Mouse (Mus musculus): ENCODE results near the gene Tjp1.

Tjp1 gene

GRCm38 (mm10) chr7:65348540-65348939, 179.0 kb downstream of the Tjp1 start:
- DNase-seq, result no peak

DNA sequence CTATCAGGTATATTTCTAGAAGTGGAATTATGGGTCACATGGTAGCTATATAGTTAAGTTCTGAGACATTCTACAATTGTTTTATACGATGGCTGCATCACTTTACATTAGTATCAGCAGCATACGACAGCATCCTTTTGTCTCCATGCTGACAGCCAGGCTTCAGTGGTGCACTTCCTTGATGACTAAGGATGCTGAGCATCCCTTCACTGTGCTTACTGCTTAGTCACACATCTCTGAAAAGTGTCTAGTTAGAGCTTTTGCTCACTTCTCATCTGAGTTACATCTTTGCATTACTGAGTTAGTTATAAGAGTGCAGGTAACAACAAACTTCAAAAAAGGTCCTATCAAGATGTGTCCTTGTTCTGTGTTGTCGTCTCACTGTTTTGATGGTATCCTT, 182.3 kb downstream of the Tjp1 start:
- DNase-seq, result no peak

DNA sequence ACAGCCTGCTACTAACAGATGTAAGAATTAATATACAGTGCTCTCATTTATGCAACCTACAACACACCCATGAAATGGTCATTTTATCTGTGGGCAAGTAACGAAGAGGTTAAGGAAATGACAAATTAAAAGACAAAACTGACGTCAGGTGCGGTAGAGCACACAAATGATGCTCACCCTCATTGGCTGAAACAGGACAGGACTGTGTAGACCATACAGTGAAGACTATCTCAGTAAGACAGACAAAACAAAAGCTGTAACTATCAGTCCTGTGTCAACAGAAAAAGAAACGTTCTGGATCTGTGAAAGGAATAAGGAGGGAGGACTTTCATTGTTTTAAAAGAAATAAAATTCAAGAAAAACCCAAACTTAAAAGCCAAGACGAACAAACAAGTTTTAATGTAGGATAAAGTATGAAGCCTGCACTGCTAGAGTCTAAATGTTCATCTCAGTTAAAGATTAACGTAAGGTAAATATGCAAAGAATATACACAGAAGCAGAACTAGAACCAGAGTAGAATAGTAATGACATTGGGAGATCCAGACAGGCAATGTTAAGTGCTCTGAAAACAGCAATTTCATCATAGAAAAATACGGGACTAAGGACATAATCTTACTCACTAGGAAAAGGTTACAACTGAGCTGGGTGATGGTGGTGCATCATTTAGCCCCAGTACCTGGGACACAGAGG, 189.9 kb downstream of the Tjp1 start:
- DNase-seq, result no peak

DNA sequence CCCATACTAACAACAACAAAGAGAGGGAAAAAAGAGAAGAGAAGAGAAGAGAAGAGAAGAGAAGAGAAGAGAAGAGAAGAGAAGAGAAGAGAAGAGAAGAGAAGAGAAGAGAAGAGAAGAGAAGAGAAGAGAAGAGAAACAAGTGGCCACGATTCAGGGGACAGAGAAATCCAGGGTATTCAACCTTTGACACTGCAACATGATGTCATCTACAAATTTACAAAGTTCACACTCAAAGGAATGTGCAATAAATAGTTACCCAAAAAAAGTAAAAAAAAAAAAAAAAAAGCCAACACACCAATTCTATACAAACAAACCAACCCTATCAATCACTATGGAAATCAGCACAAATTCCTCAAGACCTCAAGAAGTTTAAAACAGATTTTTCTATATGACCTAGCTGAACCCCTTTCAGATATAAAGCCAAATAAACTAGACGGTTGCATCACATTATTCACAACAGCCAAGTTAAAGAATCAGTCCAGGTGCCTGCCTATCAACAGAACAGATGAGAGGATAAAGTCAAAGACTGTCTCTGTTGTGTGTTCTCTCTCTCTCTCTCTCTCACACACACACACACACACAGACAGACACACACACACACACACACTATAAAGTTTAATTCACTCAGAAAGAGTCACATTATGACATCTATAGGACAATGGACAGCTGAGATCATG, 194.4 kb downstream of the Tjp1 start:
- no peak for DNase-seq

DNA sequence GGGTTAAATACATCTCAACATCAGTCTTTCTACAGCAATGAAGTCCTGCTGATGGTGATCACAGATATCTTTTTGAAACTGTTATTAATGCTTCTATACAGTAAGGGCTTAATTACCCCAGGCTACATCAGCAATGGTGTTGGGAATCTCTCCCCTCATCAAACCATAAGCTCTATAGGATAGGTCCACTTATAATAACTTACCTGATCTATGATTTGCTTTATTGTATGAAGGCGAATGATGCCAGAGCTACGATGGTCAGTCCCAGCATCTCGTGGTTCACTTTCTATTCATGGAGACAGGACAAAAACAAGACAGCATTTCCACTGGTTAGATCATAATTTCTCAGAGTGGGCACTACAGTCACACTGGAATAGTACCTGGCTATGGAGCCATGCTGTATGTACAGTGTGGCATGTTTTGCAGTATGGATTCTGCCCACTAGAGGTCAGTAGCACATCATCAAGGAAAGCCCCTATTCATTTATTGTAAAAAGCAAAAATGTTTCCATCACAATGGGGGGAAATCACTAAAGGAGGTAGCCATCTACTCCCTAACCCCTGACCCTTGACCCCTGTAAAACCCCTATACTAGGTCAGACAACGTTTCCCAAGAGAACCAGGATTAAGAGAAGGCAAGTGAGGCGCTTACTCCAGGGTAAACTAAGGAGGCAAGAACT, 208.4 kb downstream of the Tjp1 start:
- peak; percentile 76 for DNase-seq

GRCm38 (mm10) chr7:65317418-65317817, 210.2 kb downstream of the Tjp1 start:
- peak; percentile 63 for DNase-seq

DNA sequence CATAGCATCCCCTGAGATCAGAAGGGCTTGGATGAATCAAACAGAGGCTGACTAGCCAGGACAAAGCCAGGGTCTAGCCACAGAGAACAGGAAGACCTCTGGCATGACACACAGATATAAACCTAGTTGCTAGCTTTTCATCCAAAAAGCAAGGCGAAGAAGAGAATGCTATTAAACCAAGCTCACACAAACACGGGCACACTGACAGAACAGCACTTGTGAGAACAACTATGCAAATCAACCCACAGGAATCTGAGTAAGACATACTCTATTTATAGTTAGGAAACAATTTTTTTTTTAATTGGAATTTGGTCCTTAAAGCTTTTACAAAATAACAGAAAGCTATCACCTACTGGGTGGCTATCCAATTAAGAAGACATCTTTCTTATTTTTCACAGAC, 212.4 kb downstream of the Tjp1 start:
- no peak for DNase-seq

DNA sequence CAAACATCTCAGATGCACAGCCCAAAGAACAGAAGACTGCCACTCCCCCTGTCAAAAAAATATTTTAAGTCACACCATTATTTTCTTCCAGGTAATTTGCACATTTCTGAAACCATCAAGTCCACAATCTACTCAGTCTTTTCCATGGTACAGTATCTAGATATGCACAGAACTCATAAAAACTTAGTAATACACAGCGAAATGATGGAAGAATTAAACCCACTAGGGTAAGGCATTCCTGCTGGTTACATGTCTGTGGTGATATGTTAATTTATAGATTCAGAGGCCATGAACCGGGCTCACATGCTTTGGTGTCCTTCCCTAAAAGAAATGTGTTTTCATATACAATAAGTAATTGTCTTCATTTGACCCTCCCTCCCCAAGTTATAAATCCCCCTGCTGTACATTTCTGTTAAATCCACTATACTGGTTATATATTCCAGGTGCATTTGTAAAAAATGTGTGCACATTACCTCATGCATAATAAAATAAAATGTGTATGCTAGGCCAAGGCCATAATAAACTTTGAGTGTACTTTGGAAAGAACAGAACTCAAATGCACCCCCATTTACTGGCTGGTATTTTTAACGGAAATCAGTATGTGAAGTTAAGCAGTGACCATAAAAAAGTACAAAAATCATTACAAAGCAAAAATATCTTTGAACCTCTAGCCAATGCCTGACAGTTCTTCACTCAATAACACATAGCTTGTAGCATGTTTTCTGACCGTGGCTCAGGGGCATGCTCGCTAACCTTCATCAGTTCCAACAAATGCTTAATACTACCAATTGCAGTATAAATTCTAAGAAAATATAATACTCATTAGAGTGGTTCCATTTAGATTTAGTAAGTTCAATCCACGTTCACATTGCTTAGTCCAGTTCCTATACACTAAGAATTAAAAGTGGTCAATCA, 230.6 kb downstream of the Tjp1 start:
- no peak for DNase-seq

DNA sequence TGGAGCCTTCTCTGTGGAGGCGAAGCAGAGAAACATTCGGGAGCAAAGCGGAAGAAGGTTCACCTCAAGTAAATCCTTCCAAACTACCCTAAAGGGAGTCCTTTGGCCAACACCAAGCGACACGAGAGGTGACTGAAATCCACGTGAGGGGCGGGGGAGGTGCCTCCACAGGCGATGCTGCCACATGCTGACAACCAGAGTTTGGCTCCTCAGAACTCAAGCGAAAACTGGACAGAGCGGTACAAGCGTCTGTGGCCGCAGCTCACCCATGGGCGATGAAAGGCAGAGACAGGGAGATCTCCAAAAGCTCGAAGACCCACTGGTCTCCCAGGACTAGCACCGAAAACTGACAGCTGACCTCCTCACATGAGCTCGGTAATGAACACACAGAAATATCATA, 244.7 kb downstream of the Tjp1 start:
- DNase-seq, result no peak

DNA sequence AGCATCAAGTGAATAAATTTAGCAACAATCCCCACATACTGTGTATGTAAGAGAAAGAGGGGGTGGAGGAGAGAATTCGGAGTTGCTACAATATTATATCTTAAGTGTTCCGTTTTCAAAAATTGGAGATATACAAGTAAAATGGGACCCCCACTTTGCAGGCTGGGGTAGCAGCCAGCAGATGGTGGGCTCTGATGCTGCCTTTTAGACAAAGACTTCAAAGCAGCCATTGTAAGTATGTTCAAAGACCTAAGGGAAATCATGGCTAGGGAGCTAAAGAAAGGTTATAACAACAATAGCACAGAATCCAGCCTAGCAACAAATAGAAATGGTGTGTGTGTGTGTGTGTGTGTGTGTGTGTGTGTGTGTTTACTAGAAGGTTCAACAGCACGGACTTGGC, 245.6 kb downstream of the Tjp1 start:
- DNase-seq, result no peak

DNA sequence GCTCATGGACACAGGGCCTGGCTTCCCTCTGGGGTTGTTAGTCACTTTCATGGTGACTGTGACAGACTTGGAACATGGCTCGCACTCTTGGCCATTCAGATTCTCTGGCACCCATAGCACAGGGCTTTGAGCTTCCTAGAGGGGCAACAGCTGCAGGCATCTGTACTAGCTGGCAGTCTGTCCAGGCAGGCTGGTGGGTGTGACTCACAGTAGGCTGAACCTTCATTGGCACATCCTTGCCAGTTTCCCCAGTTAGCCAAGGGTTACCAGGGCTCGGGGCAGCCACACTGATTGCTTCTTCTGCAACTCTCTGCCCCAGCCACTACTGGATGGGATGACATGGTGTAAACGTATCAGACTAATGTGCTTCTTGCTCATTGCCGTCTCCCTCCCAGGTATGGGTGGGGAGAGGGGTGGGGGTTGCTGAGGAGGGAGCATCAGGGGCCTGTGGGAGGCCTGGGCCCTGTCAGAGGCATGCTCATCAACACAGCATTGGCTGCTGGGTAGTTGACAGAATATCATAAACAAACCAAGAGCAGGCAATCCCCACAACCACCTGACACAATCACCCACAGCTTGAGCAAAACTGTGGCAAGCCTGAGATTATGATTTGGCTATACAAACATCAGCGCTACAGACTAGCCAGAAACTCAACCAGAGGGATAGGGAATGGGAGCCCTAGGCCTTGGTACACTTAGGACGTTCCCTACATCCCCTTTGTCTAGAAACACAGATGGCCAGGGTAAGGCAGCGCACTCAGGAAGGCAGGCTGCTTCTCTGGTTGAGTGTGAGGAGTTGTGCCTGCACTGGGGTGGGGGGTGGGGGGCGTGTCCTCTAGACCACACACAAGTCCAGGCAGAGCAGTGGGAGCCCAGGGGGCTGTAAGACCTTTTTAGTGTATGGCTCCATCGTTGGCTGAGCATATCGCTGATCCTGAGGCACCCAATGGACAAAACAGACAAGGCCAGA, 246.4 kb downstream of the Tjp1 start:
- no peak for DNase-seq

- DNase-seq, result no peak
Measured at GRCm38 (mm10) chr7:65279277-65279676, 248.3 kb downstream of the Tjp1 start.

DNA sequence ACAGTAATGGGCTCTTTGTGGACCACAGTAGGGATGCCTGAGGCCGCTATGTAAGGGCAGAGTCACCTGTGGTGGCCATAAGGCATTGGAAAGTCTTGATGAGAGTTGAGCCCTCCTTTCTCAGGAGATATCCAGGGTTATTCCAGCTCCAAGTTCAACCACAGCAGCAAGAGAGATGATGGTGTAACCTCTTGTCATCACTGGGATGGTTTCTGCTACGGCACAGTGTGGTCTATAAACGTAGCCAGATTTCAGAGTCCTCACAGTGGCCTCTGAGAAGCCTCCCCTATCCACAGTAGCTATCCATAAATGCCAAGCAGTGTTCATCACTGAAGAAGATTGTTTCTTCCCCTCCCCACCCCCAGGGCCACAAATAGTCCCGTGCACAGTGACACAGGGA, 251.8 kb downstream of the Tjp1 start:
- DNase-seq, result no peak

- DNase-seq, result peak; percentile 6
Measured at GRCm38 (mm10) chr7:65274216-65274615, 253.4 kb downstream of the Tjp1 start.

DNA sequence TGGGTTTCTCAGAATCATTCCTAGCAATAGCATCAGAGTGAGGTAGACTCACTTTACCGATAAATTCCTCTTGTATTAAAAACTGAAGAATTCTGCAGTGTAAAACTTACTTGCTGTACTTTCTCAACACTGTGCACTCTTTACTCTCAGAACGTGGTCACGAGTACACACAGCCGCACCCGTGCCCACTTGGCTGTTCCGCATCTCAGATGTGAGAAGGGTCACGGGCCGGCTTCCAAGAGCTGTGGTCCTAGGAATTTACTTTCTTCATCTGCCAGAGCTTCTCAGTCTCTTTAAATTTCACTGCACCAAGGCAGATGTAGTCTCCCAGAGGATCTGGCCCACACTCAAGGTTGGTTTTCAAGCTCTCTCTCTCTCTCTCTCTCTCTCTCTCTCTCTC, 277.9 kb downstream of the Tjp1 start:
- DNase-seq, result no peak
